Mouse (Mus musculus): ENCODE measurements around the gene Gucy1b2.

- no peak for TF ChIP-seq POLR2A (IDR thresholded peaks at IDR 0.05; ENCODE audit: insufficient read depth, low read depth, low read length)
- no peak for TF ChIP-seq CTCF (IDR thresholded peaks at IDR 0.05)
- no peak for TF ChIP-seq EP300 (IDR thresholded peaks at IDR 0.05; ENCODE audit: insufficient read depth, low read depth, low read length)
Observed at GRCm38 (mm10) chr14:62455570-62455879, 564 bp downstream of the Gucy1b2 start.
